Mouse (Mus musculus) MEL (cell line): Measurements from ENCODE around the gene Prss56. TPM values are rescaled to one million over a fixed set of nuclear protein-coding genes. Genes with fewer than 3 reads are reported as not detected.

Experiments
- DNase-seq: peaks from one replicate; pipeline ENCODE4 v3.0.0; 2011; ENCODE audit warnings: low read depth, low spot score
- H3K27ac ChIP-seq: 2 replicates; pipeline ENCODE4 v1.5.1; 2012; ENCODE audit warnings: low read depth, mild to moderate bottlenecking, control low read depth, low read length, moderate library complexity; ENCODE audit not compliant: control insufficient read depth
- H3K27me3 ChIP-seq, 2 experiments: fragments of 150-350 bp in 1 of 2; sonication (generic) in 1 of 2; 2 replicates each; pipeline ENCODE4 v1.6.1; 2012; ENCODE audit warnings: low read length in 2 of 2, mild to moderate bottlenecking in 2 of 2, improper control_type of control experiment in 1 of 2, moderate library complexity in 1 of 2; ENCODE audit not compliant: insufficient read depth in 2 of 2, control insufficient read depth in 1 of 2
- H3K36me3 ChIP-seq, 2 experiments: 2 replicates each; pipeline ENCODE4 v1.6.1; 2012 to 2014; ENCODE audit warnings: low read length in 2 of 2, improper control_type of control experiment in 1 of 2, inconsistent platforms in 1 of 2, mild to moderate bottlenecking in 1 of 2; ENCODE audit not compliant: insufficient read depth in 2 of 2, control insufficient read depth in 1 of 2
- H3K4me1 ChIP-seq, 2 experiments: fragments of 150-350 bp in 1 of 2; sonication (generic) in 1 of 2; 2 replicates each; pipeline ENCODE4 v1.6.1; 2012; ENCODE audit warnings: low read length in 2 of 2, improper control_type of control experiment in 1 of 2, mild to moderate bottlenecking in 1 of 2; ENCODE audit not compliant: insufficient read depth in 2 of 2, control insufficient read depth in 1 of 2
- H3K4me3 ChIP-seq, 2 experiments: fragments of 150-350 bp in 1 of 2; sonication (generic) in 1 of 2; 2 replicates each; pipeline ENCODE4 v1.5.1; 2012; ENCODE audit warnings: low read depth in 2 of 2, low read length in 2 of 2, mild to moderate bottlenecking in 2 of 2, moderate library complexity in 2 of 2, control low read depth in 1 of 2, improper control_type of control experiment in 1 of 2; ENCODE audit not compliant: control insufficient read depth in 1 of 2, insufficient read depth in 1 of 2
- H3K79me2 ChIP-seq: 2 replicates; pipeline ENCODE4 v1.6.1; 2012; ENCODE audit warnings: mild to moderate bottlenecking, low read length, moderate library complexity; ENCODE audit not compliant: control insufficient read depth, poor library complexity, insufficient read depth
- H3K9ac ChIP-seq: 2 replicates; pipeline ENCODE4 v1.6.1; 2012; ENCODE audit warnings: low read depth, mild to moderate bottlenecking, control low read depth, low read length, moderate library complexity; ENCODE audit not compliant: control insufficient read depth, poor library complexity, severe bottlenecking
- H3K9me3 ChIP-seq: fragments of 150-350 bp; sonication (generic); replicated peaks from 2 replicates; pipeline ENCODE4 v1.6.1; 2012; ENCODE audit warnings: mild to moderate bottlenecking, low read length, improper control_type of control experiment, moderate library complexity; ENCODE audit not compliant: insufficient read depth
- CHD2 ChIP-seq: IDR thresholded peaks from 2 replicates; pipeline ENCODE4 v1.6.1; 2011; ENCODE audit warnings: low read length, improper control_type of control experiment
- E2F4 ChIP-seq: IDR thresholded peaks from 2 replicates; pipeline ENCODE4 v1.6.1; 2011; ENCODE audit warnings: low read depth, low read length, improper control_type of control experiment, borderline replicate concordance
- ELF1 ChIP-seq: IDR thresholded peaks from 2 replicates; pipeline ENCODE4 v1.6.1; 2014; ENCODE audit warnings: low read depth, mild to moderate bottlenecking, inconsistent platforms, low read length, improper control_type of control experiment, moderate library complexity
- EP300 ChIP-seq, 2 experiments: IDR thresholded peaks; 2 replicates each; pipeline ENCODE4 v1.6.1; 2011; ENCODE audit warnings: improper control_type of control experiment in 2 of 2, low read length in 2 of 2, low read depth in 1 of 2, mild to moderate bottlenecking in 1 of 2
- GABPA ChIP-seq: IDR thresholded peaks from 2 replicates; pipeline ENCODE4 v1.6.1; 2012; ENCODE audit warnings: low read depth, mild to moderate bottlenecking, inconsistent platforms, low read length, improper control_type of control experiment, moderate library complexity
- HCFC1 ChIP-seq: IDR thresholded peaks from 2 replicates; pipeline ENCODE4 v1.6.1; 2012; ENCODE audit warnings: low read depth, mild to moderate bottlenecking, inconsistent platforms, low read length, improper control_type of control experiment, moderate library complexity
- KAT2A ChIP-seq: conservative IDR thresholded peaks from 2 replicates; pipeline ENCODE4 v1.6.1; 2012; ENCODE audit warnings: low read depth, low read length, improper control_type of control experiment, inconsistent platforms
- MAX ChIP-seq: IDR thresholded peaks from 2 replicates; pipeline ENCODE4 v1.6.1; 2011; ENCODE audit warnings: low read length, improper control_type of control experiment
- MEF2A ChIP-seq: IDR thresholded peaks from 2 replicates; pipeline ENCODE4 v1.6.1; 2014; ENCODE audit warnings: low read depth, mild to moderate bottlenecking, inconsistent platforms, low read length, improper control_type of control experiment; ENCODE audit not compliant: poor library complexity, insufficient replicate concordance, severe bottlenecking; ENCODE audit errors: extremely low read depth
- MXI1 ChIP-seq: IDR thresholded peaks from 2 replicates; pipeline ENCODE4 v1.6.1; 2011; ENCODE audit warnings: mild to moderate bottlenecking, low read depth, low read length, improper control_type of control experiment
- MYC ChIP-seq: IDR thresholded peaks from 2 replicates; pipeline ENCODE4 v1.6.1; 2011; ENCODE audit warnings: low read depth, mild to moderate bottlenecking, low read length, improper control_type of control experiment, moderate library complexity
- POLR2A ChIP-seq, 2 experiments: IDR thresholded peaks; 2 replicates each; pipeline ENCODE4 v1.6.1; 2011 to 2012; ENCODE audit warnings: low read length in 2 of 2, mild to moderate bottlenecking in 2 of 2, control low read depth in 1 of 2, improper control_type of control experiment in 1 of 2, low read depth in 1 of 2, moderate library complexity in 1 of 2; ENCODE audit not compliant: control insufficient read depth in 1 of 2, insufficient read depth in 1 of 2, poor library complexity in 1 of 2
- POLR2AphosphoS5 ChIP-seq: IDR thresholded peaks from 2 replicates; pipeline ENCODE4 v1.6.1; 2012; ENCODE audit warnings: low read depth, borderline replicate concordance, mild to moderate bottlenecking, inconsistent platforms, low read length, moderate library complexity, mixed read lengths
- RAD21 ChIP-seq: IDR thresholded peaks from 2 replicates; pipeline ENCODE4 v1.6.1; 2011; ENCODE audit warnings: mild to moderate bottlenecking, low read depth, low read length, improper control_type of control experiment
- SIN3A ChIP-seq: IDR thresholded peaks from 2 replicates; pipeline ENCODE4 v1.6.1; 2012; ENCODE audit warnings: low read length, improper control_type of control experiment, inconsistent platforms
- SMC3 ChIP-seq: IDR thresholded peaks from 2 replicates; pipeline ENCODE4 v1.6.1; 2011; ENCODE audit warnings: low read depth, low read length, improper control_type of control experiment
- TAL1 ChIP-seq: IDR thresholded peaks from 2 replicates; pipeline ENCODE4 v1.6.1; 2012; ENCODE audit warnings: mild to moderate bottlenecking, inconsistent platforms, low read length, moderate library complexity, mixed read lengths
- TBP ChIP-seq: IDR thresholded peaks from 2 replicates; pipeline ENCODE4 v1.8.0; 2011; ENCODE audit warnings: low read depth, low read length, improper control_type of control experiment
- UBTF ChIP-seq: IDR thresholded peaks from 2 replicates; pipeline ENCODE4 v1.6.1; 2012; ENCODE audit warnings: low read depth, mild to moderate bottlenecking, inconsistent platforms, low read length, improper control_type of control experiment, moderate library complexity, borderline replicate concordance; ENCODE audit not compliant: insufficient read depth
- USF1 ChIP-seq: IDR thresholded peaks from 2 replicates; pipeline ENCODE4 v1.6.1; 2014; ENCODE audit warnings: low read depth, mild to moderate bottlenecking, inconsistent platforms, low read length, improper control_type of control experiment, moderate library complexity
- USF2 ChIP-seq, 2 experiments: IDR thresholded peaks; 2 replicates each; pipeline ENCODE4 v1.6.1; 2011 to 2012; ENCODE audit warnings: improper control_type of control experiment in 2 of 2, low read length in 2 of 2, borderline replicate concordance in 1 of 2, inconsistent platforms in 1 of 2, low read depth in 1 of 2, mild to moderate bottlenecking in 1 of 2; ENCODE audit not compliant: insufficient read depth in 1 of 2
- ZC3H11A ChIP-seq: IDR thresholded peaks from 2 replicates; pipeline ENCODE4 v1.6.1; 2012; ENCODE audit warnings: low read depth, mild to moderate bottlenecking, inconsistent platforms, low read length, improper control_type of control experiment
- ZKSCAN1 ChIP-seq: IDR thresholded peaks from 2 replicates; pipeline ENCODE4 v1.6.1; 2012; ENCODE audit warnings: low read depth, mild to moderate bottlenecking, inconsistent platforms, low read length, improper control_type of control experiment, moderate library complexity
- ZMIZ1 ChIP-seq: IDR thresholded peaks from 2 replicates; pipeline ENCODE4 v1.6.1; 2012; ENCODE audit warnings: low read depth, mild to moderate bottlenecking, inconsistent platforms, low read length, improper control_type of control experiment, moderate library complexity
- ZNF384 ChIP-seq: IDR thresholded peaks from 2 replicates; pipeline ENCODE4 v1.6.1; 2012; ENCODE audit warnings: low read depth, mild to moderate bottlenecking, inconsistent platforms, low read length, improper control_type of control experiment
- polyA plus RNA-seq, 2 experiments: library from polyadenylated mRNA; stranded (reverse) in 1 of 2; unstranded in 1 of 2; fragments of >175 nt in 1 of 2; fragments of >200 nt in 1 of 2; gene quantifications; 2 replicates each; pipeline versions ENCODE4 v1.2.1 to v1.2.4; 2012; ENCODE audit warnings: low replicate concordance in 2 of 2, low read depth in 1 of 2; ENCODE audit not compliant: insufficient read length in 2 of 2, insufficient read depth in 1 of 2, missing spikeins in 1 of 2
- total RNA-seq: library from RNA; depleted of rRNA; stranded (reverse); fragments of 300-350 nt; gene quantifications from 2 replicates; pipeline ENCODE4 v1.2.3, GENCODE M21; 2012

Prss56 gene
- total and polyA plus RNA-seq, 3 experiments = 0.08 TPM; not detected in 2

- Histone ChIP-seq H3K27ac (no peak overlapping the region), H3K9me3 (no peaks in the 10 kb centered on the region), H3K9ac (no peak overlapping the region), H3K27me3 (peaks cover 0 to 1% of the 10 kb centered on the region in 2 experiments; a peak in 1 of 4 replicates)
- DNase-seq = no peak
- TF ChIP-seq TAL1 (no peak), ZNF384 (no peak), HCFC1 (no peak), MAX (no peak), EP300 (IDR thresholded peaks at IDR 0.05; ENCODE audit: low read depth in 1 of 2, low read length in 2 of 2) (no peak), ZMIZ1 (no peak), CHD2 (no peak), MEF2A (no peak), SMC3 (no peak), MYC (no peak), GABPA (no peak), RAD21 (no peak), E2F4 (no peak), SIN3A (no peak), MXI1 (no peak), TBP (no peak), UBTF (no peak), ZKSCAN1 (no peak)
- TF ChIP-seq, all 39 proteins: peak for 0
- Histone ChIP-seq H3K79me2 (no peaks in the 10 kb centered on the region), H3K4me3 (no peak overlapping the region), H3K4me1 (no peaks in the 10 kb centered on the region), H3K36me3 (no peaks in the 10 kb centered on the region)
These were observed 28.5 kb upstream of the Prss56 start for GRCm38 (mm10) chr1:87154501-87155120.

DNA sequence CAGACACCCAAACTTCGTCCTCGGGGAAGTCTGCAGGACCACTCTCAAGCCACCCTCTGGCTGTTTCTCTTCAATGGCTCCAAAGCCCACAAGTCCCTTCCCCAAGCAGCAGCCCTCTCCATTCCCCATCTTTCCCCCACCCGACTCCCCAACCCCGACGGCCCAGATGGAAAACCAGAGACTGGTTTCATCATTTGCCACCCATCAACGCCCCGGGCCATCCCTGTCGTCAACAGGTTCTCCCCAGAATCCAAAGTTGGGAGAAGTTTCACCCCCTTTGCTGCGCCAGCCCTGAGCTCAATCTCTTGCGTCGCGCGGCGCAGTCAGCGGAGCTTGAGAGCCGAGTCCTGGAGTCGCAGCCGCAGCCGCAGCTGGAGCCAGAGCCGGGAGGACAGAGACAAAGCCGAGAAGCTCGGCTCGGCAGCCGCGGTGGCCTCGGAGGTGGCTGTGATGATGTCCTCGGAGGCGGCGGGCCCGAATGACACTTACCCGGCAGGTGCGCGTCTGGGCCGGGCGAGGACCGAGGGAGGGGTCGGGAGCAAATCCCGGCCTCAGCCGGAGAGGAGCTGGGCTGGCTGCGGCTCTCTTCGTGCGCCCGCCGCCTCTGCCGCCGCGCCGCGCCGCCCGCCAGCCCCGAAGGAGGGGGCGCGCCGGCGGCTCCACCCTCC is 27.4 kb upstream of the Prss56 start:
- Histone ChIP-seq H3K27me3 (peaks cover 0 to 1% of the 10 kb centered on the region in 2 experiments; a peak in 1 of 4 replicates), H3K27ac (no peak overlapping the region), H3K36me3 (no peaks in the 10 kb centered on the region), H3K4me3 (no peak overlapping the region), H3K9me3 (no peaks in the 10 kb centered on the region), H3K9ac (no peak overlapping the region), H3K79me2 (no peaks in the 10 kb centered on the region), H3K4me1 (no peaks in the 10 kb centered on the region)
- DNase-seq = no peak
- TF ChIP-seq UBTF (no peak), MAX (no peak), POLR2A (IDR thresholded peaks at IDR 0.05; ENCODE audit: control insufficient read depth in 1 of 2, insufficient read depth in 1 of 2, low read depth in 1 of 2, low read length in 2 of 2, poor library complexity in 1 of 2) (no peak), KAT2A (no peak), POLR2AphosphoS5 (no peak), ZMIZ1 (no peak), SMC3 (no peak), USF1 (no peak), ZC3H11A (no peak), E2F4 (no peak), ELF1 (no peak), USF2 (IDR thresholded peaks at IDR 0.05; ENCODE audit: borderline replicate concordance in 1 of 2, insufficient read depth in 1 of 2, low read depth in 1 of 2, low read length in 2 of 2) (no peak), TAL1 (no peak), ZNF384 (no peak), MYC (no peak)
